Mouse (Mus musculus): ENCODE results near the gene Itgad.

- no peak for TF ChIP-seq CTCF (IDR thresholded peaks at IDR 0.05; ENCODE audit: control insufficient read depth, insufficient read depth, insufficient replicate concordance, low read depth, low read length)
- TF ChIP-seq POLR2A (IDR thresholded peaks at IDR 0.05; ENCODE audit: control insufficient read depth, low read depth, low read length) = no peak
Observed at GRCm38 (mm10) chr7:128107462-128107861, 46.7 kb upstream of the Itgad start.
